Mouse (Mus musculus) right cerebral cortex, adult 2 months (tissue): Measurements from ENCODE around the gene Gpatch8.
"Not testable (repeated sequence)": the region's sequence is repeated elsewhere in the genome, so short reads cannot be mapped to it uniquely, and the experiment has no call there.

Source experiments
- DNase-seq, 2 experiments: peaks; one replicate each; pipeline ENCODE4 v3.0.0; 2021 to 2022; ENCODE audit warnings: low spot score in 2 of 2

Gpatch8 gene

DNA sequence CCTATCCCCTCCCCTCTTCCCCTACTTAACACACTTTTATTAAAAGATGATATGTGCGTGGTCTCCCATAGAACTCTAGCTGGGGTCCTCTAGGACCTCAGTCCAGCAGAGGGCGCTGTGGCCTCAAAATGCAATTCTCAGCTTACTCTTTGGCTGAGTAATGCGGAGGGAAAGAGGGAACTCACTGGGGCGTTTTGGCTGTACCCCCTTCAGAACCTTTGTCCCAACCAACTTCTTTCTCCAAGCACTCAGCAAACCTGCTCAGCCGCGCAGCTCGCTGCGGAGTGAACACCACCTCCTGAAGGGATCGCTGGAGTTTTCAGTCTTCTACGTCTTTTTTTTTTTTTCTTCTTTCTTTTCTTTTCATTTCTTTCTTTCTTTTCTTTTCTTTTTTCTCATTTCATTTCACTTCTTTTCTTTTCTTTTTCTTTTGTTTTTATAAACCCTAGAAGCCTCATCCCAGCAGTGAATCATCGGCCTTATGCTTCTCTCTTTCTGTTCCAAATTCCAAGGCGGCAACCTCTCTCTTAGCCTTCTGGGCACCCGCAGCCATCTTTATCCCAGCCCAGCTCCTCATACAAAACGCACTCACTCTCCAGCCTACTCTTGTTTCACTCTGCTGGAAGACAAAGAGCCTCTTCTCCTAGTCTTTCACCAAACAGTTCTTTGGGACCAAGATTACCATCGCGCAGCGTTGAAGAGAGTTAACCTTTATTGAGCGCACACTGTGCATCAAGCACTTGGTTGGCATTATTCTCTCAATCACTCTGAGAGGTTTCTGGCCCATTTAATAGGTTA lies 16.9 kb upstream of the Gpatch8 start:
- peak; percentile 87 to 89 for DNase-seq

DNA sequence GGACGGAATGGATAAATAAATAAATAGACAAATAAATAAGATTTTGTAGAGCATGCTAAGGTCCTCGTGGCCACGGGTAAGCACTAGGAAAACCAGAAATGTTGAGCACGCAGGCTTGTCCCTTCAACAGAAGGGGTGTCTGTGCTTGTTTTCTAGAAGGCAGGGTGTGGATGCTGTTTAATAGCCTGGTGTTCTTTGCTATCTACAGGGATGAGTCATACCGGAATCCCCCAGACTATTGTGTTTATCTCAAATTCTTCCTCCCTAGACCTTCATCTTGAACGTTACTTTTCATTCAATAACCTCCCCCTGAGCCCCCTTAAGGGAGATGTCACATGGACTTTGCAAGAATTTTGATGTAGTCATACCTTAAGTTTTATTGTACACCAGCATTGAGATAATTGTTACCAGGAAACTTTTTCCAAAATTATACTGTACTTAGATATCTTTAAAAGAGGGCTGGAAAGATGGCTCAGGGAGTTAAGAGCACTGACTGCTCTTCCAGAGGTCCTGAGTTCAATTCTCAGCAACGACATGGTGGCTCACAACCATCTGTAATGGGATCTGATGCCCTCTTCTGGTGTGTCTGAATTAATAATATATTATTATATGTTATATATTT lies 12.7 kb upstream of the Gpatch8 start:
- DNase-seq: no peak

DNA sequence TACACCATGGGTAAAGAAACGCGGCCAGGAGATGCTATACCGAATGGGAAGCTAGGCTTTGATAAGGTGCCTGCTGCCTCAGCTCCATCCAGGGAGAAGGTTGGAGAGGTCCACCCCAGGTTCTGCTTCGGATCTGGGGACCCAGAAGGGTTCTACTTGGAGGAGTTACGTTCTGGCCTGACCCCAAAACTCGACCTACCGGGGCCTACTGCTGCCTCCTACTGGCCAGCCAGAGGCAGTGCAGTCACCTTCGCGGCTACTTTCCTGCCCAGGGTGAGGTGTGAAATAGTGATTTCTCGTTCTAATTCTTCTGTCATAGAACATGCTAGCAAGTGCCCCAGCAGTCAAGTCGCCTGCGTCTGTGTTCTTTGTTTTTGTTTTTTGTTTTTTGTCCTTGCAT lies 12.0 kb upstream of the Gpatch8 start:
- DNase-seq: no peak

DNA sequence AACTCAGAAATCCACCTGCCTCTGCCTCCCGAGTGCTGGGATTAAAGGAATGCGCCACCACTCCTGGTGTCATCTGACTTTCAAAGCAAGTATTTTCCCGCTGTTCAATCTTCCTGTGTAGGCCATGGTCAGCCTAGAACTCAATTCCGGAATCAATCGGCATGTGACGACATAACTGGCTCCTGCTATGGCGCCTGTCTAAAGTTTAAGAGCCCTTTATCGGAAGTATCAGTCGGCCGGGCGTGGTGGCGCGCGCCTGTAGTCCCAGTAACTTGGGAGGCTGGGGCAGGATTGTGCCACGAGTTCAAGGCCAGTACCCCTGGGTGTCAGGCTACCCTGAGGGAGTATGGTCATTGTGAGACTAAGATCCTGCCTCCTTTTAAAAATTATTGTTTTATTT lies 11.5 kb upstream of the Gpatch8 start:
- no peak for DNase-seq

DNA sequence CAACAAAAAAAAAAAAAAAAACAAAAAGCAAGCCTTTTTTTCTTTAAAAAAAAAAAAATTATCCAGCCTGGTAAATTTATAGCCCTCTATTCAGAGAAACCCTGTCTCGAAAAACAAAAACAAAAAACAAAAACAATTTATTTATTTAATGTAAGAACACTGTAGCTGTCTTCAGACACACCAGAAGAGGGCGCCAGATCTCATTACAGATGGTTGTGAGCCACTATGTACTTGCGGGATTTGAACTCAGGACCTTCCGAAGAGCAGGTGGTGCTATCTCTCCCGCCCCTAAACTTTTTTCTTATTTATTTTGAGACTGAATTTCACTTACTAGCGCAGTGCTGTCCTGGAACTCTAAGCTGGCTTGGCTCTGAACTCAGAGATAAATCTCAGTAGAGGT lies 11.0 kb upstream of the Gpatch8 start:
- no peak for DNase-seq

DNA sequence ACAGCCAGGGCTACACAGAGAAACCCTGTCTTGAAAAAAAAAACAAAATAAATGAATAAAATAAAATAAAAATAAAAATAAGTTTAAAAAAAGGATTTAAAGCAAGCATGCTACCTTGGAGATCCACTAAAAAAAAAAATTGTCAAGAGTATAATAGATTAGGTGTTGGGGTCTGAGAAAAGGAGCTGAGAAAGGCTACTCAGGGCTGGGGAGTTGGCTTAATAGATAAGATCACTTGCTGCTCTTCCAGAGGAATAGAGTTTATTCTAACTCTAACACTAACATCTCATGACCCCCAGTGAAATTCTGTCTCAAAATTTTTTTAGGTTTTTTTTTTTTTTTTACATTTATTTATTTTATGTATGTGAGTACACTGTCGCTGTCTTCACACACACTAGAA lies 10.1 kb upstream of the Gpatch8 start:
- no peak for DNase-seq

DNA sequence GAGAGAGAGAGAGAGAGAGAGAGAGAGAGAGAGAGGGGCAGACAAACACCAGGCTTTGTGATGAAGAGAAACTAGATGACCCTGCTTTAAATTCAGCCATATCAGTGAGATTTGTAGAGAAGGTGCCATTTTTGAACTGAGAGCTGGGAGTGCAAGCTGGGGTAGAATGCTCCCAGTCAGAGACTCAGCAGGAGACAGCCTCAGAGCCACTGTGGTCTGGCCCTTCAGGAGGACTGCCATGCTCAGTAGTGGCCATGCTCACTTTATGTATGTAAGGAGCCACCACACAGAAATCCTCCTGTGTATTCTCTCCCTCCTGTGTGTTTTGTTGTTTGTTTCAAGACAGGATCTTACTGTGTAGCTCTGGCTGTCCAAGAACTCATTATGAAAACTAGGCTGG lies 9.5 kb upstream of the Gpatch8 start:
- no peak for DNase-seq

DNA sequence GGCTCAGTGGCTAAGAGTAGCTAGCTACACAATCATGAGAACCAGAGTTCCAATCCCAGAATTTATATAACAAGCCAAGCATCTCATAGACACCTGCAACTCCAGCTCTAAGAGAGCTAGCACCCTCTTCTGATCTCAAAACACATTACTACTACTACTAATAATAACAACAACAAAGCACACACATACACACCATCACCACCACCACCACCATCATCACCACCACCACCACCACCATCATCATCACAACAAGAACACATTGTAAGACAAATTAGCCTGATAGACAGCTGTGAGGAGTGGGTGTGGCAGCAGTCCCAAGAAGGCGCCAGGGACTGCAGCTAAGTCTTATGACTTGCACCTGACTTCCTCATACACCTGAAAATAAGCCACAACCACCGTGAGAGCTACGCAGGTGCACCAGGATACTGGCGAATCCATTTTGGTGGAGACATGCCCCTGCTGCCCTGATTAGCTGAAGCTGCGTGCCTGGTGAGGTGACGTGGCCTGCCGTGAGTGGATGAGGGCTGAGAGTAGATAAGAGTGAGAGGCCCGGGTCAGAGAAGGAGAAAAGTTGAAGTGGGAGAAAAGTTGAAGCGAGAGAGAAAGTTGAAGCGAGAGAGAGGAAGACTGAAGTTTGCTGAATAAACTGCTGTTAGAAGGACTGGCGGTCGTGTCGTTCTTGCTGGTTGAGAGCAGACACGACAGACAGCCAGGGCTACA lies 8.9 kb upstream of the Gpatch8 start:
- DNase-seq: not testable (repeated sequence)

DNA sequence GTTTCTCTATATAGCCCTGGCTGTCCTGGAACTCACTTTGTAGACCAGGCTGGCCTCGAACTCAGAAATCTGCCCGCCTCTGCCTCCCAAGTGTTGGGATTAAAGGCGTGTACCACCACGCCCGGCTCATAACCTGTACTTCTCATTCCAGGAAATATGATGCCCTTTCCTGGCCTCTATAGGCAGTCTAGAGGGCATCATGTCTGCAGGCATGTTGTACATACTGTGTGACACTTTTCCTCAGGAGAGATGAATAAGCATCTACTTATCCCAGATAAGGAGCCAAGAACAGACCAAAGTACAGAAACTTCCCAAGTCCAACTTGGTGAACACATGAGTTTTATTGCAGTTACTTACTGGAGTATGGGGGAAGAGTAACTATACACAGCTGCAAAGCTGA lies 2.5 kb upstream of the Gpatch8 start:
- DNase-seq: no peak

DNA sequence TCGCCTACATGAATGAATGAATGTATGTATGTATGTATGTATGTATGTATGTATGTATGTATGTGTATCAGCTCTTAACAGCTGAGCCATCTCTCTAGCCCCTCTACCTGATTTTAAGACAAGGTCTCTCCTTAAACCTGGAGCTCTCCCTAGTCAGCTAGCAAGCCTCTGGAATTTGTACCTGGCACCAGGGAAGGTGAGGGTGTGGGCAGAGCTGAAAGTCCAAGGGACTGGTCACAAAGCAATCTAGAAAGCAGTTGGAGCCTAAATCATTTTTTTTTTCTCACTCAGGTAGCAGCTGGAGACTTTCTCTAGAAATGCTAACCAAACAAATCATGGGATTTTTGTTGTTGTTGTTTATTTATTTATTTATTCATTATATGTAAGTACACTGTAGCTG lies 1.2 kb upstream of the Gpatch8 start:
- no peak for DNase-seq

DNA sequence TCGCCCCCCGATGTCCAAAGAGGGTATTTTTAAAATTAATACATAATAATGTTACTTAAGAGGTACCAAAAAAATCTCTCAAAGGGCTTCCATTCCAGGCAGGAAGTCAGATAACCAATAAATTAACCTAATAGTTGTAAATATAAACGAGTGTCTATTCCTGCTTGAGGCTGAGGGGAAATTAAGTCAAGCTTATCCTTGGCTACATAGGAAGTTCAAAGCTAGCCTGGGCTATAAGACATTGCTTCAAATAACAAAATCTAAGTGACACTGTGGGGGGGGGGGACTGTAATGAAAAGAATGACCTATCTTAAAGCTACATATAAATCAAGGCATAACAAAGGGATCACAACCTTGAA lies 503 bp upstream of the Gpatch8 start:
- no peak for DNase-seq

DNA sequence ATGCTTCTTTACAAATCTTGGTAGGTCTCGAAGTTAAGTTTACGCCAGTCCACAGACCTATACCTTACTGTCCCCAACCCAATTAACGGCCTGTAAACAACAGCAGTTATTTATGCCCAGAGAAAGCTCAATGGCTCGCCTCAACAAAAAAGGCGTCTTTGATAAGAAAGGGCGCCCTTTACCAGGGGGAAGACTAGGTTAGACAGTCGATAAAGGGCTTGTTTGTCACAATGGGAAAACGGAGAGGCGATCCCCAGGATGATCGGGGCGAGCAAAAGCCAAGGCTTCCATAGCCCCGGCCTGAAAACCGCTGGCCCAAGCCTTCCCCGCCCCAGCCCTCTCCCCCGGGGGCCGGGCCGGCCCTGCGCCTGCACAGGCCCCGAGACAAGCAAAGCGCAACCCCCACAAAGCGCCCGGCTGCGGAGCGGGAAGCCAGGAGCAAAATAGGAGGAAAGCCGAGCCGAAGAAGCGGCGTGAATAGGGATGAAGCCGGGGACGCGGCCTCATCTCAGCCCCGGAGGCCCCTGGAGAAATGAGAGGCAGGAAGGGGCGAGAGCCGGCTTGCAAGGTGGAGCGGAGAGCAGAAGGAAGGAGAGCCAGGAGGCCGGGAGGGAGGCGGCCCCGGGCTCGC lies 677 bp downstream of the Gpatch8 start:
- peak; percentile 26 to 47 for DNase-seq

DNA sequence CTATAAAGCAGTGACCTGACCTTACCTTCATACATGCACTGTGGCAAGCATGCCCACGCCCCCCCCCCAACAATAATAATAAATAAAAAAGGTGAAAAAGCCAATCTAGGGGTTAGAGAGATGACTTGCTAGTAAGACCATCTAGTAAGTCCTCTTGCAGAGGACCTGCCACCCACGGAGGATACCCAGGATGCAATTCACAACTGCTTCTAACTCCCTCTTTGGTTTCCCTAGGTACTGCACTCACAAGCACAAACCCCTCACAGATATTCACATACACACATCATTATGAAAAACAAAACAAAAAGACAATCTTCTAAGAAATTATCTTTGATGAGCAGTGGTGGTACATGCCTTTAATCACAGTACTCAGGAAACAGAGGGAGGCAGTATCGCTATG lies 4.1 kb downstream of the Gpatch8 start:
- no peak for DNase-seq

DNA sequence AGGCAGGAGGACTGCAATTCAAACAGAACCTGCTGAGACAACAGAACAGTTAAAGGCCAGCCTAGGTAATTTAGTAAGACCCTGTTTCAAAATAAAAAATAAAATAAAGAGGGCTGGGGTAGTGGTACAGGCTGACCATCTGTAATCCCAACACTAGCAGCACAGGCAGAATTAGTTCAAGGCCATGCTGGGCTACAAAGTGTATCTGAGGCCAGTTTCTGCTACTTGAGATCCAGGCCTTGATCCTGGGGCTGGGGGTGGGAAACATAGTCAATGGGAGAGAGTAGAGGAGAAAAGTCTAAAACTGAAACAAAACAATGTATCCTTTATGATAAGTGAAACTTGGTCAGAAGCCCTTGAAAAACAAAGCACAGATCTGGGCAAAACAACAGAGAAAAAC lies 5.0 kb downstream of the Gpatch8 start:
- DNase-seq: no peak

DNA sequence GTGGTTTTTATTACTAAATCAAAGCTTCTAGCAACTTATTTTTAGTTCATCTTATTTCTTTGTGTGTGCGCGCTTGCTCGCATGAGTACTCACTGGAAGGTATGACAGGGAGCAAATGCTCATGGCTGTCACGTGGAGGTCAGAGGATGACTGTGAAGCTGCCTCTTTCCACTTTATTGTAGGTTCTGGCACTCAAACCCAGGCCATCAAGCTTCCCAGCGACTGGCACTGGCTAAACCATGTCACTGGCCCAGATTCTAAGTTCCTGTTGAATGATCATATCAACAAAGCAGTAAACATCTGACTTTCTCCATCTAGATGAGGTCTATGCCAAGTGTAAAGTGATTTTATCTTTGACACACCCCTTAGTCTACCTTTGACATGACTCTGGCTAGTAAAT lies 14.7 kb downstream of the Gpatch8 start:
- DNase-seq: no peak

DNA sequence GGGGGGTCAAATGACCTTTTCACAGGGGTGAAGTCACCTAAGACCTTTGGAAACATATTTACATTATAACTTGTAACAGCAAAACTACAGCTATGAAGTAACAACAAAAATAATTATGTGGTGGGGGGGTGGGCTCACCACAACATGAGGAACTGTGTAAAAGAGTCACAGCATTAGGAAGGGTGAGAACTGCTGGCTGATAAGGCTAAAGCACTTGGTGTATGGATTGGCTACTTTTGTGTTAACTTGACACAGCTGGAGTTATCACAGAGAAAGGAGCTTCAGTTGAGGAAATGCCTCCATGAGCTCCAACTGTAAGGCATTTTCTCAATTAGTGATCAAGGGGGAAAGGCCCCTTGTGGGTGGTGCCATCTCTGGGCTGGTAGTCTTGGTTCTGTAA lies 15.9 kb downstream of the Gpatch8 start:
- not testable (repeated sequence) for DNase-seq

DNA sequence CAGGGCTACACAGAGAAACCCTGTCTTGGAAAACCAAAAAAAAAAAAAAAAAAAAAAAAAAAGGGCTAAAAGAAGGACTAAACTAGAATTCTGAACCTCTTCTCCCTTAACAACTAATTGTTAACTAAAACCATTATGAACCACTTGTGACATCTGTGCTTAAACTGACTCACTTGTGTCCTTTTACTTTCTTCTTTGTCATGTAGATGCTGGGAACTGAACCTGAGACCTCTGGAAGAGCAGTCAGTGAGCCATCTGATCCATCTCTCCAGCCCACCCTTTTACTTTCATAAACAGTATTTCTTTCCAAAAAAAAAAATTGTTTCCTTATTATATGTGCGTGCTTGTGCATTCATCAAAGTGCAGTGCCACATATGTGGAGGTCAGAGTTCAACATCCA lies 16.5 kb downstream of the Gpatch8 start:
- DNase-seq: no peak

DNA sequence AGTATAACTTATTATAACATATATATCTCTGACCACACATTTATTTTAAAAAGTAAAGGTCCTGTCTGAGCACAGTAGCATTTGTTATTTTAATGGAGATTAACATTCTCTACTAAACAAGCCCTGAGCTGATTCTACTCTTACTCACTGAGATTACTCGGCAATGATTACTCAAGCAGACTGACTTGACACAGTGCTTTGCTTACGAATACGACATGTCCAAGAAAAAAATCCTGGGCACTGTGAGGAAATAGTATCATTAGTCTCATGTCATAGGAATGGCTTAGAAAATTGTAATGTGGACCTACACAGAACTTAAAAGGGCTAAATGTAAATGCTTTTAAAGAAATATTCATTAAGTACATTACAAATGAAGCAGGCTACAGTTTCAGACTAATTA lies 20.0 kb downstream of the Gpatch8 start:
- no peak for DNase-seq

DNA sequence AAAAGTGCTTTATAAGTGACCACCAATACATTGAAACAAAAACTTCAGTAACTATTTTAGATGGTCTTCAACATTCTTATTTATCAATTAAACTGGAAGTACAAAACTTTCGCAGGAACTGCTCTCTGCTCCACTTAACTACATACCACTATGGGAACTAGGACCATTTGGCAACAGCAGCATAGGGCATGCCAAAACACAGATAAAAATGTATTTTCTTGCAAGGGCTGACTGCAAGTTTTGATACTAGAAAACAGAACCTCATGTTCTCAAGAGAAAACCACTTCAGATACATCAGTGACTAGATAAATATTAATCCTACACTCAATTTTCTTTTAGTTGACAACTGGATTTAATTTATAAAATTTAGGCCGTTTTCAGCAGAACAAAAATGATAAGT lies 22.1 kb downstream of the Gpatch8 start:
- no peak for DNase-seq

DNA sequence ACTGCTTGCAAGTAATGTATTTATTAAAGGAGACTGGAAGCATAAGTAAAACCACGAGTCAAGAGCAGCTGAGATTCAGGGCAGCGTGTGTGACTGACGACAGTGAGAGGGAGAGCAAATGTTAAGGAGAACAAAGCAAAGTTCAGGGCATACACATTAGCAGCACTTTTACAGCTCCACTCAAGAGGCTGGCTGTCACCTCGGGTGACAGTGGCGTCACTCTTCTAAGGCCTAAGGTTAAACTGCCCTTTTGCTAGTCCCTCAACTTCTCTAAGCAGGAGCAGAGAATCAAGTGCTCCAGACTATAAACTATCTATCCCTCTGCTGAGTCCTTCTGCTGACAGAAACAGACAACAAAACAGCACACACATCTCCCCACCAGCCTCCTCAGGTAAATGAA lies 24.8 kb downstream of the Gpatch8 start:
- DNase-seq: no peak

DNA sequence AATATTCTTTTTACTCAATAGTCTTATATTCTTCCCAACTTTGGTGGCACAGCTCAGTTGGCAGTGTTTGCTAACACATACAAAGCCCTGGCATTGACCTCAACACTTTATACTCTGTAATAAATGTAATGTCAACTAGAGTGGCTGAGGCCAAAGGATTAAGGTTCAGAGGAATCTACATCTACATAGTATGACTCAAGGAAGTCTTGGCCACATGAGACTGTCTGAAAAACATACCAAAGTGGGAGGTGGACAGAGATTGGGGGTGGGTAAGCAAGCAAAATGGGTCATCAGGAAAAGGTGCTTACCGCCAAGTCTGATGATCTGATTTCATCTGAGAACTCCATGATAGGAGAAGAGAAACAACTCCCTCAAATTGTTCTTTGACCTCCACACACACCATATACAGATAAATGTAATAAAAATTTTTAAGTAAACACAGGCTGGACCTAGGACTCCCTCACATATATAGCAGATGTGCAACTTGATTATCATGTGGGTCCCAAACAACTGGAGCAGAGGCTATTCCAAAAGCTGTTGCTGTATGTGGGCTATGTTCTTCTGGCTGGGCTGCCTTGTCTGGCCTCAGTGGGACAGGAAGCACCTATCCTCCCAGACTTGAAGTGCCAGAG lies 41.3 kb downstream of the Gpatch8 start:
- DNase-seq: no peak

DNA sequence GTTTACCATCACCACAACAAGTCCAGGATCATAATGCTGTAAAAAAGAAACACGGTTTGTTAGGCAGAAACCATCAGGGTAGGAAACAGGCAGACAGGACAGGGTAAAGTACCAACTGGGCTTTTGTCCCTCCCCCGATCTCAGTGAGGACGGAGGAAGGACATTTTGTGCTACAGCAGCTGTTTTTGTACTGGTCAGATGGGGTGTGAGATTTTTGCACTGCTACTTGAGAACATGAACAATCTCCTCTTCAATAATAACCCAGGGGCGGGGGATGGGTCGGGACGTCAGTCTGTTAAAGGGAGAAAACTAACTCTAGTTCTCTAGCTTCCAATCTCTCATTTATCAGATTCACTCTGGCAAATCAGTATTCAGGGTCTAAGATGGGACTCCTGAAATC lies 46.0 kb downstream of the Gpatch8 start:
- no peak for DNase-seq
